Comparison of ENCODE assay signal across 9 mouse cellular contexts in the genomic region with DNA sequence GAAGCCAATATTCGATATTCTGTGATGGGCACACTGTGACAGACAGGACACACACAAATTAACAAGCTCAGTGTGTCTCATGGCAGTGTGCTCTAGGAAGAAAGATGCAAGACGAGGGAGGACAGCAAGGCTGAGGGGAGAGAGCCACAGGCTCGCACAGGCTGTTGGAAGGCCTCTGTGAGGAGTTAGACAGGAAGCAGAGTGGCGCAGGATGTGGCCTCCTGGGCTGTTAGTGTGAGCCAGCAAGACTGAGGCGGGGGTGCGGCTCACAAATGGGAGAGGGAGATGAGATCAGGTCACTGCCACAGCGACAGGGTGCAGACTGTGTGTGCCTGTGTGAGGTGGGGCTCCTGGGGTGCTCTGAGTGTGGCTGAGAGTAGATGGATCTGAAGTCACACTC. TPM values are rescaled to one million over a fixed set of nuclear protein-coding genes. Genes with fewer than 3 reads are reported as not detected.
DNase-seq lines count a peak whose midpoint lies in the region; ATAC-seq and TF ChIP-seq lines count a peak whose summit lies in the region.
"Had no signal": no experiment of that assay in that cellular context is flagged by ENCODE, and none has a peak within 500 bp of the region (broad histone marks: within the 10 kb centered on the region; RNA-seq: fewer than 3 reads in every experiment).

No protein-coding gene starts in this region.

- no peak for TF ChIP-seq CTCF in gastrocnemius, adult 2 months (IDR thresholded peaks at IDR 0.05)
- no peak for TF ChIP-seq CTCF in spleen, adult 2 months (IDR thresholded peaks at IDR 0.05; ENCODE audit: extremely low read depth, insufficient read depth, insufficient read length, insufficient replicate concordance)

- peak; percentile 63 for ATAC-seq in megakaryocyte progenitor cell, adult 5-6 weeks (replicated peaks; ENCODE audit: poor library complexity)

- H3K36me3 ChIP-seq in spleen, adult 2 months (ENCODE audit: control insufficient read depth, insufficient read depth, low read length): no peaks in the 10 kb centered on the region

- no peak for TF ChIP-seq POLR2A in spleen, adult 2 months (IDR thresholded peaks at IDR 0.05; ENCODE audit: low read depth, low read length)

- H3K27me3 ChIP-seq in spleen, adult 2 months (ENCODE audit: control insufficient read depth, insufficient read depth, low read length): no peaks in the 10 kb centered on the region

- peak overlapping the region; percentile 34 for H3K4me3 ChIP-seq in gastrocnemius, adult 2 months
- H3K4me3 ChIP-seq in spleen, adult 2 months (ENCODE audit: extremely low read depth, insufficient read depth, insufficient read length): no peak overlapping the region

- H3K4me1 ChIP-seq in spleen, adult 2 months (ENCODE audit: control insufficient read depth, insufficient read depth, insufficient read length): peaks cover 9% of the 10 kb centered on the region; the same call in 1 of the 2 replicates

- intact Hi-C loops in gastrocnemius, adult 2 months (cut with DNase I): no loop called here
- intact Hi-C loops in left cerebral cortex, postnatal 10 days (cut with DNase I): no loop called here
- intact Hi-C loops in left cerebral cortex, postnatal 36 days (cut with DNase I): no loop called here

- DNase-seq in gastrocnemius, adult 2 months: peak; percentile 26
- DNase-seq in gastrocnemius, adult 8-10 months (ENCODE audit: low spot score in 2 of 2): no peak
- DNase-seq in spleen, adult 2 months (ENCODE audit: low read depth in 1 of 2, low spot score in 2 of 2): peak in 1 of 2 experiments; percentile 20
- DNase-seq in spleen, postnatal 4 days (ENCODE audit: low spot score in 2 of 2): no peak
- no peak for DNase-seq in left cerebral cortex, postnatal 10 days (ENCODE audit: extremely low spot score in 1 of 2, low spot score in 2 of 2)
- DNase-seq in urinary bladder, postnatal 14 days (ENCODE audit: low spot score): no peak
- no peak for DNase-seq in left cerebral cortex, postnatal 36 days (ENCODE audit: low spot score in 2 of 2)

- 10% methylated on average over 7 of the region's 7 CpGs for WGBS in spleen, adult 2 months

- peak overlapping the region; percentile 84 for H3K27ac ChIP-seq in gastrocnemius, adult 2 months
- peak overlapping the region; percentile 54; the same call in 1 of the 2 replicates for H3K27ac ChIP-seq in spleen, adult 2 months (ENCODE audit: insufficient read depth, low read length)

RNA-seq across cellular contexts. Expression of a gene that starts 17.9 kb away (rescaled TPM):
- 100 to 1,000 TPM; 238 to 380 TPM for total RNA-seq in gastrocnemius, adult 2 months (2021)
- 100 to 1,000 TPM; 273 to 345 (median 299) TPM for total RNA-seq in gastrocnemius, adult 8-10 months (2022)
- polyA plus RNA-seq in spleen, adult 2 months (2012; rRNA removed): 0.12 TPM in 2 replicates
- 0.34 and 0.35 TPM in 2 replicates for total RNA-seq in megakaryocyte progenitor cell, adult 5-6 weeks (2015)
- total RNA-seq in megakaryocyte progenitor cell, adult 5-6 weeks (2017): 0.67 and 0.95 TPM in 2 replicates
- total RNA-seq in left cerebral cortex, postnatal 10 days (2021): under 1 TPM; 0.49 to 0.61 TPM
- under 1 TPM; 0.22 to 0.68 TPM for total RNA-seq in left cerebral cortex, postnatal 36 days (2021)

RNA-seq across cellular contexts. Expression of a gene that starts 39.3 kb away (rescaled TPM):
- total RNA-seq in gastrocnemius, adult 2 months (2021): under 1 TPM; 0.26 to 0.47 TPM
- total RNA-seq in gastrocnemius, adult 8-10 months (2022): under 1 TPM; 0.07 to 0.25 (median 0.14) TPM
- polyA plus RNA-seq in spleen, adult 2 months (2012; rRNA removed): 0.07 and 0.12 TPM in 2 replicates
- not detected in 2 replicates for total RNA-seq in megakaryocyte progenitor cell, adult 5-6 weeks (2015)
- not detected in 2 replicates for total RNA-seq in megakaryocyte progenitor cell, adult 5-6 weeks (2017)
- total RNA-seq in left cerebral cortex, postnatal 10 days (2021): under 1 TPM in 1 of 2 experiments, not detected in 1; 0.15 TPM
- under 1 TPM; 0.27 to 0.30 TPM for total RNA-seq in left cerebral cortex, postnatal 36 days (2021)
- polyA plus RNA-seq: embryonic facial prominence, embryonic 11.5 days had no signal

Comparison
In these comparisons a context has a peak if more than half of its experiments do, and no peak if none do; other contexts are left out.
1. RNA of a gene that starts 17.9 kb away (total RNA-seq): 238 to 380 TPM in gastrocnemius, adult 2 months and 273 to 345 TPM in gastrocnemius, adult 8-10 months; 0.22 to 0.68 TPM in left cerebral cortex, postnatal 36 days, 0.34 to 0.95 TPM in megakaryocyte progenitor cell, adult 5-6 weeks and 0.49 to 0.61 TPM in left cerebral cortex, postnatal 10 days; every median in the first group is over 100 times any median in the second.